Mouse (Mus musculus) limb, embryonic 13.5 days (tissue): ENCODE data around the gene Vma21. TPM values are rescaled to one million over a fixed set of nuclear protein-coding genes. Genes with fewer than 3 reads are reported as not detected.

Source experiments
- ATAC-seq: fragments of 200-750 bp; cut with Nextera tagmentation; 2 replicates; pipeline ENCODE4 v1.8.0; 2017; ENCODE audit warnings: low read depth, moderate number of reproducible peaks, moderate TSS enrichment; ENCODE audit not compliant: low FRiP score
- H3K27ac ChIP-seq: fragments of 300-500 bp; sonication (generic); 2 replicates; pipeline ENCODE4 v1.5.1; 2015; ENCODE audit warnings: inconsistent platforms, mild to moderate bottlenecking, moderate library complexity
- H3K27me3 ChIP-seq: fragments of 300-500 bp; sonication (generic); 2 replicates; pipeline ENCODE4 v1.6.1; 2015; ENCODE audit warnings: mild to moderate bottlenecking, inconsistent platforms
- H3K36me3 ChIP-seq: fragments of 300-500 bp; sonication (generic); 2 replicates; pipeline ENCODE4 v1.6.1; 2015; ENCODE audit warnings: inconsistent platforms, mild to moderate bottlenecking, moderate library complexity
- H3K4me1 ChIP-seq: fragments of 300-500 bp; sonication (generic); 2 replicates; pipeline ENCODE4 v1.6.1; 2015; ENCODE audit warnings: inconsistent platforms
- H3K4me2 ChIP-seq: fragments of 300-500 bp; sonication (generic); replicated peaks from 2 replicates; pipeline ENCODE4 v1.6.1; 2015; ENCODE audit warnings: inconsistent platforms, mild to moderate bottlenecking, moderate library complexity
- H3K4me3 ChIP-seq: fragments of 300-500 bp; sonication (generic); 2 replicates; pipeline ENCODE4 v1.5.1; 2015; ENCODE audit warnings: moderate library complexity, mild to moderate bottlenecking, inconsistent platforms
- H3K9ac ChIP-seq: fragments of 300-500 bp; sonication (generic); 2 replicates; pipeline ENCODE4 v1.6.1; 2015; ENCODE audit warnings: mild to moderate bottlenecking, inconsistent platforms
- H3K9me3 ChIP-seq: fragments of 300-500 bp; sonication (generic); 2 replicates; pipeline ENCODE4 v1.6.1; 2016; ENCODE audit warnings: inconsistent platforms
- WGBS: fragments of 180-500 bp; shearing (Covaris S2); methylation state at CpG from one replicate; pipeline ENCODE4 v1.1.7; 2015; 5-methylcytosine and 5-hydroxymethylcytosine counted together
- polyA plus RNA-seq: library from polyadenylated mRNA; unstranded; fragments of >200 nt; fragmentation: Nextera tagmentation; extraction: Ambion mirVana; gene quantifications from 2 replicates; pipeline ENCODE4 v1.2.1, GENCODE M21; 2015

Gene Vma21
- 38.8 and 47.2 TPM in 2 replicates for polyA plus RNA-seq

DNA sequence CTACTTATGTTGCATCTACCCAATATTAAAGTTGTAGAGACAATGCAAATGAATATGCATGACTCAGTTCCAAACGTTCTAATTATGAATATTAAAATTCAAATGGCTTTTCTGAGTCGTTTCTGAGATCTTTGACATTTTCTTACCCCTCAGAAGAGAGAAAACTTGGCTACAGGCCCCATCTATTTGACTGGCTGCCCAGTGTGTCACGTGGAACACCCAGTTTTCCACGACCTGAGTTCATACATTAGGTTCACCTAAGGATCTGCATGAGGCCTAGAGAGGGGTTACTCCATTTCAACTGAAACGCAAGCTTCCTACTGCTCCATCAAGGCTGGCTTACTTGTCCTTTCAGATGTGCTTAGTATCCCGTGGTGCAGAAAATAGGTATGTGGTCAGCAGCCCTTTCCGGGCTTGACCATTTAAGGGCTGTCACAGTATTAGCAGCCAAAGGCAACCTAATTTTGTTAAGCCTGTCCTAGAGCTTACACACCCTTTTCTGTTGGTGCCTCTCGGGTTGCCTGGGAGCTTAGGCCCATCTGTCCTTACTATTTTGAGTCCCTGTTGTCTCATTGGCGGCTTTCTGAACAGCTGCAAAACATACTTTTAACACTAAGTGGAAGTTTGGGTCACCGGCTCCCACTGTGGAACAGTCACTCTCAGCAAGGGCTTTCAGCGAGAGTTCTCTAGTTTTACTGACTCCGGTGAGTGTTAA lies at the start of gene Vma21:
Gene Vma21, plus strand, starts transcription at position 294 of the 715 bp plus-strand sequence.
- H3K4me2 ChIP-seq = peak within 1 kb of the TSS; percentile 61
- 0 out of 2 replicates have a peak, but pooled peaks cover 4% of the 10 kb centered on the region for H3K4me1 ChIP-seq
- no peaks in the 10 kb centered on the region for H3K36me3 ChIP-seq
- H3K4me3 ChIP-seq = peak within 1 kb of the TSS; percentile 67
- peak; percentile 54 for ATAC-seq
- H3K9me3 ChIP-seq = no peaks in the 10 kb centered on the region
- WGBS = 33% methylated on average over 12 of the region's 12 CpGs
- H3K27ac ChIP-seq = peak within 1 kb of the TSS; percentile 74
- peaks cover 3% of the 10 kb centered on the region; the same call in 1 of the 2 replicates for H3K27me3 ChIP-seq
- peak within 1 kb of the TSS; percentile 81 for H3K9ac ChIP-seq

DNA sequence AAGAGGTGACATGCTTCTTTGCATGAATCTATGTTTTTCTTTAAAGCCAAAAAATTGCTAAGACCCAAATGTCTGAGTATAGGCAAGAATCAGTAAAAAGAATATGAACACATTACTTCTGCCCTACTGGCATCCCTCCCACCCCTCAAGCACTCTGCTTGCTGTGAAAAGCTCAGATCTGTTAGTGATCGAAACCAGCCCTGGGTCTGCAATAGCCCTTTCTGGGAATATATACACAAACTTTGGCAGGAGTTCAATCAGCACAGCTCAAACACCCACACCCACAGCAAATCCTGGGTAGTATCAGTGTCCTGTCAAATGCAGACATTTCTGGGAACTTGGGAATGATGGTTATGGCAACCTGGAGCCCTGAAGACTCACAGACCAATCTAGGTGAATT lies 47.8 kb upstream of the Vma21 start:
- no peak for ATAC-seq
- no peaks in the 10 kb centered on the region for H3K27me3 ChIP-seq
- H3K4me3 ChIP-seq = no peak overlapping the region
- H3K4me1 ChIP-seq = no peaks in the 10 kb centered on the region
- no peak overlapping the region for H3K27ac ChIP-seq
- H3K9ac ChIP-seq = no peak overlapping the region
- H3K4me2 ChIP-seq = no peak overlapping the region
- 62% methylated on average over 1 of the region's 1 CpGs for WGBS
- H3K9me3 ChIP-seq = no peaks in the 10 kb centered on the region
- no peaks in the 10 kb centered on the region for H3K36me3 ChIP-seq

DNA sequence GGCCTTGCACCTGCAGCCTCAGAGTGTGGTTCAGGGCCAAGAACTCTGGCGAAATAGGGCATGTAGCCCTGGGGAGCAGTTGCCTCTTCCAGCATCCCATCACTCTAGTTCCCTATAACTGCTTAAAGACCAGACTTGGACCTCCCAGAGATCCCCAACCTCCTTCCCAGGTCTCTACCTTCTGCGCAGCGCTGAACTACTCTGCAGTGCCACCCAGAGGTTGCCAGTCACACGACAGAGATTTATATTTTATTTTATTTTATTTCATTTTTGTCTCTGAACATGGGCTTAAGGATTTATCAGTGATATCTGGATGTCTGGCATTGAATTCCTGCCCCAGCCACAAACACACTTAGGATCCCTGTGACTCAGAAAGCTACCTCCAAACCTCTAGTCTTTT lies 24.6 kb upstream of the Vma21 start:
- no peaks in the 10 kb centered on the region for H3K9me3 ChIP-seq
- 0 out of 2 replicates have a peak, but pooled peaks cover 13% of the 10 kb centered on the region for H3K27me3 ChIP-seq
- no peak overlapping the region for H3K9ac ChIP-seq
- 14% methylated on average over 4 of the region's 4 CpGs for WGBS
- H3K27ac ChIP-seq = no peak overlapping the region
- H3K36me3 ChIP-seq = no peaks in the 10 kb centered on the region
- ATAC-seq = no peak
- H3K4me3 ChIP-seq = no peak overlapping the region
- H3K4me1 ChIP-seq = no peaks in the 10 kb centered on the region
- H3K4me2 ChIP-seq = no peak overlapping the region

DNA sequence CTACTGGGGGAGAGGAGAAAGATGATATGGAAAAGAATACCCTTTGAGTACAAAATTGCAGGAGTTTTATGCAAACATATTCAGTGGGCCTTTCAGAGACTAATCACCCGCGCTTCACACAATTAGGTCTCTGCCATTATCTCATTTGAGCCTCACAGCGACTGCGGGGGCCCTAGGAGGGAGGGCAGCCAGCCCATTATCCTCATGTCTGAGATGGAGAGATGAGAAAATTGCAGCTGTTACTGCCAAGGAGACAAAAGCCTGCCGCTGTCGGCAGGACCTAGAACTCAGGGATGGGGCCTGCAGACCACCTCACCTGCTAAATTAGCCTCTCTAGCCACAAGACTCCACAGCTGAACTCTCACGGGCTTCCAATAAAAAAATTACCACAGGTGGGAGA lies 18.0 kb upstream of the Vma21 start:
- Histone ChIP-seq H3K9ac (no peak overlapping the region), H3K36me3 (no peaks in the 10 kb centered on the region), H3K4me1 (no peaks in the 10 kb centered on the region), H3K9me3 (no peaks in the 10 kb centered on the region), H3K4me3 (no peak overlapping the region), H3K4me2 (no peak overlapping the region), H3K27ac (no peak overlapping the region), H3K27me3 (peaks cover 2% of the 10 kb centered on the region; the same call in 1 of the 2 replicates)
- no peak for ATAC-seq
- 65% methylated on average over 7 of the region's 7 CpGs for WGBS

DNA sequence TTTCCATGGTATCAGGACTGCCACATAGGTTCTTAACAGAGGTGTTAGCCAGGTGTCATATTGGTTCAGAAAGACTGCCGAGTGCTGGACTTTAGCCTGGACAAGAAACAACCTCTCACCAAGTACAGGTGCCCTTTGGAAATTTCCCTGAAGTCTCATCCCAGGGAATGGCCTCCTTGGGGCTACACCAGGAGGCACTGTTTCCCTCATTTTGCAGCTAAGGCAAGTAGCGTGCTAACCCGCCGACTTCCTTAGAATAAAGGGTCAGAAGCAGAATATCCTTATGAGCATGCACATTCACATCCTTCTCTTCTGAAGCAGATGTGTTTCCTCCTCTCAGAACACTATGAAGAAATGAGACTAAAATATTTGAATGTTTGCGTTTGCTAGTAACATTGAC lies 16.8 kb upstream of the Vma21 start:
- H3K4me2 ChIP-seq = no peak overlapping the region
- H3K27ac ChIP-seq = no peak overlapping the region
- WGBS = 50% methylated on average over 5 of the region's 5 CpGs
- no peaks in the 10 kb centered on the region for H3K36me3 ChIP-seq
- no peaks in the 10 kb centered on the region for H3K9me3 ChIP-seq
- no peaks in the 10 kb centered on the region; the same call in 1 of the 2 replicates for H3K27me3 ChIP-seq
- no peak overlapping the region for H3K4me3 ChIP-seq
- H3K9ac ChIP-seq = no peak overlapping the region
- ATAC-seq = no peak
- no peaks in the 10 kb centered on the region for H3K4me1 ChIP-seq

DNA sequence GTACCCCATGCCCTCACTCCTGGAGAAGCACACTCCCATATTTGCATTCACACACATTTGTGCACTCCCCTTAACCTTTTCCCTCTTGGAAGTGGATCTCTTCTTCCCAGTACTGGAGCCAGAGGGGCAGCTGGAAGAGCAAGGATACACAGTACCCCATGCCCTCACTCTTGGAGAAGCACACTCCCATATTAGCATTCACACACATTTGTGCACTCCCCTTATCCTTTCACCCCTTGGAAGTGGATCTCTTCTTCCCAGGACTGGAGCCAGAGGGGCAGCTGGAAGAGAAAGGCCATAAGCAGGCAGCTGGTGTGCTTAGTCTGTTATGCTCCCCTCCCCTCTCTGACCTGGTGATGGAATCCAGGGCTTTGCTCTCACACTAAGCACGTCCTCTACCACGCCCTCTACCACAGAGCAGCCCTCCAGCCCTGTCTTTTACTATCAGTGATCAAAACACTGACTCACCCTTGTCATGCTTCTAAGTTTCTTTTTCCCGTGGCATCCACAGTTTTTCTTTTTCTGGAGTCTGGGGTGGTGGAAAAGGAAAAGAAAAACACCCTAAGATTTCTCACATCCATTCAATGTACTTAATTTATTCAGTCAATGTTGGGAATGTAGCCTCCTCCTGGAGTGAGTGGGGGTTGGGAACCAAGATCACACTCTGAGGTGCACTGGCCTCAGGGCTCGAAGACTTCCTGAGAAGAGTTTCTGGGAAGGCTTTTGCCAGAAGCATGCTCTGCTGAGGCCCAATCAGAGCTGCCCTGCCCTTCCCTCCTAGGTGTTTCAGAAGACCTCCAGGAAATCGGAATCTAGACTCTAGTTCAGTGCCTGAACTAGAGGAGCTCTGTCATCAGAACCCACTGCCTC lies 3.5 kb upstream of the Vma21 start:
- WGBS = 57% methylated on average over 5 of the region's 5 CpGs
- Histone ChIP-seq H3K4me1 (0 out of 2 replicates have a peak, but pooled peaks cover 4% of the 10 kb centered on the region), H3K4me2 (no peak overlapping the region), H3K27ac (no peak overlapping the region), H3K9me3 (no peaks in the 10 kb centered on the region), H3K4me3 (no peak overlapping the region), H3K27me3 (peaks cover 3% of the 10 kb centered on the region; the same call in 1 of the 2 replicates), H3K36me3 (no peaks in the 10 kb centered on the region), H3K9ac (no peak overlapping the region)
- no peak for ATAC-seq

DNA sequence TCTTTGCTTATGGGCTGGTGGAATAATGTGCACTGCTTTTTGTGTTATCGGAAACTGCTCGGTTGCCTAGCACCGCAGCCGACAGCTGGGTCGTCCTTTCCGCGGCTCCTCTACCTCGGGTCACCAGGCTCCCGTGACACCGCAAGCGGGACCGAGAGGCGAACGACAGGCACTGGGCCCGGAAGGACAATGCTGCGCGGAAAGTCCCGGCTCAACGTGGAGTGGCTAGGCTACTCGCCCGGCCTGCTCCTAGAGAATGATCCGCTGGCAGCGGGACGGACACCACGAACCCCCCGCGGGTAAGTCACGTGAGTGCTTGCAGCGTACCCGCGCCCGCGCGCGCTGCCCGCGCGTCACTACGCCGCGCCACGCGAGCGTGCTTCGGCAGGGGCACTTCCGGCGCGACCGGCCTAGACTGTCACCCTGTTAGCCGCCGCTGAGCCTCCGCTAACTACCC lies 705 bp downstream of the Vma21 start:
- ATAC-seq = peak; percentile 96
- H3K9ac ChIP-seq = peak overlapping the region; percentile 81
- H3K36me3 ChIP-seq = no peaks in the 10 kb centered on the region
- H3K27ac ChIP-seq = peak overlapping the region; percentile 74
- H3K4me3 ChIP-seq = peak overlapping the region; percentile 67
- H3K4me2 ChIP-seq = peak overlapping the region; percentile 61
- no peaks in the 10 kb centered on the region for H3K9me3 ChIP-seq
- 0 out of 2 replicates have a peak, but pooled peaks cover 4% of the 10 kb centered on the region for H3K4me1 ChIP-seq
- WGBS = 18% methylated on average over 49 of the region's 52 CpGs
- H3K27me3 ChIP-seq = peaks cover 3% of the 10 kb centered on the region; the same call in 1 of the 2 replicates

DNA sequence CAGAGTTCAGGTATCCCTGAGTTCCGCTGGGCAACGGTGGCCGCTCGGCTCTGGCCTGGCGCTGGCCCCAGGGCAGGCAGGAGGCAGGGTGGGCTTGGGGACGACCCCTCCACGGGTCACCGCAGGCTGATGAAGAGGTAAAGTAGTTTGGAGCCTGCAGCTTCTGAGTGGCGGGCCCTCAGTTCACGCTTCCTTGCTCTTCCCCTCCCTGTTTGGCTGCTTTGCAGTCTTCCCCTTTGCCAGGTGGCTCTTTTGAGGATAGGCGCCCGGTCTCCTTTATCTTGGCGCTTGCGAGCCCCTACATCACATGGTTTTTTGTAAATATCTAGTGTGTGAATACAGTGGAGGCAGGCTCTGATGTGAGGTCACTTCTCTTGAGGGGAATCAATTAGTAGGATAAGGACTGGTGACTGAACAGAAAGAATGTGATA lies 1.2 kb downstream of the Vma21 start:
- H3K27ac ChIP-seq = peak overlapping the region; percentile 74; the same call in 1 of the 2 replicates
- peak overlapping the region; percentile 81 for H3K9ac ChIP-seq
- ATAC-seq = no peak; the same call in none of the 2 replicates
- H3K4me2 ChIP-seq = peak overlapping the region; percentile 61
- H3K4me1 ChIP-seq = 0 out of 2 replicates have a peak, but pooled peaks cover 4% of the 10 kb centered on the region
- peak overlapping the region; percentile 67 for H3K4me3 ChIP-seq
- no peaks in the 10 kb centered on the region for H3K9me3 ChIP-seq
- no peaks in the 10 kb centered on the region for H3K36me3 ChIP-seq
- 26% methylated on average over 14 of the region's 14 CpGs for WGBS
- H3K27me3 ChIP-seq = peaks cover 3% of the 10 kb centered on the region; the same call in 1 of the 2 replicates

DNA sequence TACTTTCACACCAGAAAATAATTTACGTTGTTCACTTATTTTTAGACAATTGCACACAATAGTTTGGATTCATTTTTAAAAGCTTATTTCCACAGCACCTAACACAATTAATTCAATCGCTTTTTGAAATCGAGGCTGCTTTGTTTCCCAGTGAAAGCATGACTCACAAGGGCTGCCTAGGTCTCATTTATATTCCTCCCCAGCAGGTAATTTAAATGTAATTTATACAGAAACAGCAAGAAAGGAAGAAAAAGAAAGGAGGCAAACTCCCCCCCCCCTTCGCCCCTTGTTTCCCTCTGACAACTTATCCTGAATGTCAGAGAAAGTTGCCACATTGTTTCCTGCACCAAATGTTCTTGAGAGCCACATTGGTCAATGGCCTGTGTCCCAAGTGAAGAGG lies 23.2 kb downstream of the Vma21 start:
- H3K4me1 ChIP-seq = no peaks in the 10 kb centered on the region
- 74% methylated on average over 4 of the region's 4 CpGs for WGBS
- no peak overlapping the region for H3K27ac ChIP-seq
- H3K4me2 ChIP-seq = no peak overlapping the region
- H3K9ac ChIP-seq = no peak overlapping the region
- H3K9me3 ChIP-seq = no peaks in the 10 kb centered on the region; the same call in 1 of the 2 replicates
- H3K4me3 ChIP-seq = no peak overlapping the region
- H3K27me3 ChIP-seq = no peaks in the 10 kb centered on the region
- no peak for ATAC-seq
- no peaks in the 10 kb centered on the region for H3K36me3 ChIP-seq

DNA sequence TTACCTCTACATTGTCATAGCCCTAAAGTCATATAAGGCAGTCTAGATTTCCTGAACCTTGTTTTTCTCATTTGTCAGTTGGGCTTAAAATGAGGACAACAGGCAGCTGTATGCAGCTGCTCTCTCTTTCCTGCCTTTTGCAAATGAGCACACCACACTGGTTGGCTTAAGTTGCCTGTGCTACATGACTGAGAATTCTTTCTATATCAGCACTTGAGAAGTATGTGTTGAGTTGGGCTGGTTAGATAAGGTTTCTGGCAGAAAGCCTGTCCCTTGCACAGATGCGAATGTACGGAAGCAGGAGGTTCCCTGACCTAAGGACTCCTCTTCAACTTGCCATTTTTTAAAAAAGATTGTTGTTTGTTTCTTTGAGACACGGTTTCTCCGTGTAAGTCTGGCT lies 31.0 kb downstream of the Vma21 start:
- no peak for ATAC-seq

DNA sequence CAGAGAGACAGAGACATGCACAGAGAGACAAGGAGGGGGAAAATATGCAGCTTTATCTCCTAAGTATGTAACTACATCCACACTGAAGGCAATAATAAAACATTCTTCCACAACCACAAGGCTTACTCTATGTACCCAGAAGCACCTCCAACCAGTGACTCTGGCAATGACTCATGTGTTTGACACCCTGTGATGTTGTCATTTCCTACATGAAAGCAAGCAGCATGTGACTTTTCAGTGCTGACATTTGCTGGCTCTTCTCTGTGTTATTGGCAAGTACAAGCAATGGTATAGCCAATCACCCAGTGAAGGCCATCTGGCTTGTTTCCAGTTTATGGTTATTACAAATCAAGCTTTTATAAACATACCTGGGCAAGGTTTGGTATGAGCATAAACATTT lies 38.1 kb downstream of the Vma21 start:
- no peaks in the 10 kb centered on the region for H3K9me3 ChIP-seq

More for the DNA sequence above, 31.0 kb downstream of the Vma21 start:
- H3K4me2 ChIP-seq = no peak overlapping the region
- H3K4me3 ChIP-seq = no peak overlapping the region
- no peaks in the 10 kb centered on the region for H3K36me3 ChIP-seq
- H3K27me3 ChIP-seq = no peaks in the 10 kb centered on the region
- H3K4me1 ChIP-seq = no peaks in the 10 kb centered on the region
- no peaks in the 10 kb centered on the region for H3K9me3 ChIP-seq
- H3K9ac ChIP-seq = no peak overlapping the region
- WGBS = 81% methylated on average over 4 of the region's 4 CpGs
- no peak overlapping the region for H3K27ac ChIP-seq

More for the DNA sequence above, 38.1 kb downstream of the Vma21 start:
- no peak overlapping the region for H3K9ac ChIP-seq
- H3K4me2 ChIP-seq = no peak overlapping the region
- no peak overlapping the region for H3K4me3 ChIP-seq
- no peak for ATAC-seq
- H3K27ac ChIP-seq = no peak overlapping the region
- no peaks in the 10 kb centered on the region for H3K4me1 ChIP-seq
- H3K36me3 ChIP-seq = no peaks in the 10 kb centered on the region
- no peaks in the 10 kb centered on the region for H3K27me3 ChIP-seq
